ENCODE assay signal across 11 mouse cellular contexts in genomic region chr7:67230640-67231140, GRCm38 (mm10). TPM values are rescaled to one million over a fixed set of nuclear protein-coding genes. Genes with fewer than 3 reads are reported as not detected.
DNase-seq lines count a peak whose midpoint lies in the region; ATAC-seq and TF ChIP-seq lines count a peak whose summit lies in the region.
"Had no signal": no experiment of that assay in that cellular context is flagged by ENCODE, and none has a peak within 500 bp of the region (broad histone marks: within the 10 kb centered on the region; RNA-seq: fewer than 3 reads in every experiment).

No protein-coding gene starts in this region.

- intact Hi-C loops in heart, postnatal 10 days (cut with DNase I), result no loop called here

- no peak for DNase-seq in heart, postnatal 10 days
- no peak for DNase-seq in lung, postnatal 4 days
- DNase-seq in forebrain, postnatal 0 days, result no peak
- DNase-seq in heart, postnatal 4 days, result peak; percentile 21
- DNase-seq in spleen, adult 12 weeks (ENCODE audit: low spot score), result no peak
- DNase-seq: adrenal gland, postnatal 10 days; cerebellum, adult 18-20 months; lung, adult 2 months had no signal

- WGBS in heart, embryonic 11.5 days (ENCODE audit: insufficient replicate concordance), result 44% methylated on average over 3 of the region's 3 CpGs
- WGBS in lung, embryonic 15.5 days, result 71% methylated on average over 3 of the region's 3 CpGs
- WGBS in forebrain, postnatal 0 days, result 78% methylated on average over 3 of the region's 3 CpGs

- H3K4me3 ChIP-seq in heart, embryonic 11.5 days (ENCODE audit: low read depth, low read length), result no peak overlapping the region
- no peak overlapping the region for H3K4me3 ChIP-seq in lung, embryonic 15.5 days
- no peak overlapping the region for H3K4me3 ChIP-seq in forebrain, postnatal 0 days (ENCODE audit: low read depth, low read length)

- TF ChIP-seq CTCF in forebrain, postnatal 0 days (IDR thresholded peaks at IDR 0.05; ENCODE audit: low read depth), result no peak

- peaks cover 15% of the 10 kb centered on the region; the same call in 1 of the 2 replicates for H3K4me1 ChIP-seq in heart, embryonic 11.5 days (ENCODE audit: control insufficient read depth, insufficient read depth, low read length)
- H3K4me1 ChIP-seq in lung, embryonic 15.5 days, result no peaks in the 10 kb centered on the region
- peaks cover 5% of the 10 kb centered on the region; the same call in 1 of the 2 replicates for H3K4me1 ChIP-seq in forebrain, postnatal 0 days (ENCODE audit: insufficient read depth)

- H3K36me3 ChIP-seq in heart, embryonic 11.5 days (ENCODE audit: control insufficient read depth, insufficient read depth, low read length), result peaks cover 15% of the 10 kb centered on the region
- peaks cover 46% of the 10 kb centered on the region for H3K36me3 ChIP-seq in lung, embryonic 15.5 days
- H3K36me3 ChIP-seq in forebrain, postnatal 0 days (ENCODE audit: insufficient read depth), result peaks cover 29% of the 10 kb centered on the region

- peak overlapping the region; percentile 48 for H3K27ac ChIP-seq in heart, embryonic 11.5 days (ENCODE audit: low read depth, low read length)
- H3K27ac ChIP-seq in lung, embryonic 15.5 days, result 0 out of 2 replicates have a peak overlapping the region, but pooled peaks have one; percentile 6
- peak overlapping the region; percentile 62; the same call in 1 of the 2 replicates for H3K27ac ChIP-seq in forebrain, postnatal 0 days (ENCODE audit: low read depth, low read length)

- no peak overlapping the region for H3K4me2 ChIP-seq in heart, embryonic 11.5 days
- no peak overlapping the region for H3K4me2 ChIP-seq in lung, embryonic 15.5 days
- H3K4me2 ChIP-seq in forebrain, postnatal 0 days (ENCODE audit: low read depth), result no peak overlapping the region

- ATAC-seq in heart, embryonic 11.5 days (replicated peaks; ENCODE audit: insufficient number of reproducible peaks, low FRiP score, low TSS enrichment), result no peak
- no peak for ATAC-seq in lung, embryonic 15.5 days (ENCODE audit: borderline replicate concordance, extremely low read depth, low FRiP score, low TSS enrichment)
- ATAC-seq in forebrain, postnatal 0 days, result no peak; the same call in 1 of the 2 replicates

- H3K9me3 ChIP-seq in heart, embryonic 11.5 days (replicated peaks; ENCODE audit: control insufficient read depth, low read length), result no peaks in the 10 kb centered on the region
- no peaks in the 10 kb centered on the region for H3K9me3 ChIP-seq in lung, embryonic 15.5 days
- no peaks in the 10 kb centered on the region for H3K9me3 ChIP-seq in forebrain, postnatal 0 days (ENCODE audit: low read length)

- H3K9ac ChIP-seq in heart, embryonic 11.5 days (ENCODE audit: low read depth, low read length), result no peak overlapping the region
- no peak overlapping the region for H3K9ac ChIP-seq in lung, embryonic 15.5 days
- H3K9ac ChIP-seq in forebrain, postnatal 0 days, result no peak overlapping the region

- no peaks in the 10 kb centered on the region for H3K27me3 ChIP-seq in heart, embryonic 11.5 days (ENCODE audit: control insufficient read depth, insufficient read depth, low read length)
- no peaks in the 10 kb centered on the region for H3K27me3 ChIP-seq in lung, embryonic 15.5 days
- H3K27me3 ChIP-seq in forebrain, postnatal 0 days (ENCODE audit: insufficient read depth, low read length), result no peaks in the 10 kb centered on the region
- H3K27me3 ChIP-seq: CH12.LX had no signal

RNA-seq across cellular contexts. Expression of gene Lysmd4, which starts 8.3 kb away (rescaled TPM):
- polyA plus RNA-seq in heart, embryonic 11.5 days (2014; fragmentation: Nextera tagmentation; extraction: Ambion mirVana), result 7.8 and 11.3 TPM in 2 replicates
- total RNA-seq in heart, postnatal 10 days (2021), result 10 to 100 TPM; 15.5 to 17.7 TPM
- polyA plus RNA-seq in lung, embryonic 15.5 days (2015; fragmentation: Nextera tagmentation; extraction: Ambion mirVana), result 13.9 and 14.6 TPM in 2 replicates
- total RNA-seq in forebrain, postnatal 0 days (2014; rRNA removed), result 44.9 and 46.9 TPM in 2 replicates
- 40.7 and 45.3 TPM in 2 replicates for polyA plus RNA-seq in forebrain, postnatal 0 days (2015; fragmentation: Nextera tagmentation; extraction: Ambion mirVana)
- total RNA-seq in heart, postnatal 4 days (2021), result 10 to 100 TPM; 14.2 to 14.4 TPM

Comparison
In these comparisons a context has a peak if more than half of its experiments do, and no peak if none do; other contexts are left out.
1. H3K27ac ChIP-seq: peak in every context shown above with its lines; median percentile 62 in forebrain, postnatal 0 days; 48 in heart, embryonic 11.5 days; 6 in lung, embryonic 15.5 days.